Mouse (Mus musculus) thymus, adult 2 months (tissue): ENCODE results near the gene Sept9. TPM values are rescaled to one million over a fixed set of nuclear protein-coding genes. Genes with fewer than 3 reads are reported as not detected.

Experiments
- DNase-seq: peaks from one replicate; pipeline ENCODE4 v3.0.0; 2021
- H3K27ac ChIP-seq: fragments of 200-500 bp; 2 replicates; pipeline ENCODE4 v1.5.1; 2012; ENCODE audit warnings: low read length, control low read depth; ENCODE audit not compliant: control insufficient read depth, insufficient read depth
- H3K27me3 ChIP-seq: fragments of 200-500 bp; 2 replicates; pipeline ENCODE4 v1.6.1; 2012; ENCODE audit warnings: mild to moderate bottlenecking, low read length, moderate library complexity, mixed read lengths; ENCODE audit not compliant: control insufficient read depth, insufficient read depth
- H3K36me3 ChIP-seq: fragments of 200-500 bp; 2 replicates; pipeline ENCODE4 v1.6.1; 2012; ENCODE audit warnings: mild to moderate bottlenecking, low read length, moderate library complexity; ENCODE audit not compliant: control insufficient read depth, insufficient read depth
- H3K4me1 ChIP-seq: fragments of 200-500 bp; replicated peaks from 2 replicates; pipeline ENCODE4 v1.6.1; 2012; ENCODE audit warnings: low read length; ENCODE audit not compliant: control insufficient read depth, insufficient read depth
- H3K4me3 ChIP-seq: fragments of 200-500 bp; 2 replicates; pipeline ENCODE4 v1.5.1; 2012; ENCODE audit warnings: mild to moderate bottlenecking, low read length, control low read depth, moderate library complexity; ENCODE audit not compliant: control insufficient read depth, insufficient read depth
- CTCF ChIP-seq: fragments of 200-500 bp; IDR thresholded peaks from 2 replicates; pipeline ENCODE4 v1.5.1; 2012; ENCODE audit warnings: mild to moderate bottlenecking, control low read depth, low read length, moderate library complexity, borderline replicate concordance; ENCODE audit not compliant: control insufficient read depth, poor library complexity, insufficient read depth; ENCODE audit errors: extremely low read depth
- POLR2A ChIP-seq: fragments of 200-500 bp; IDR thresholded peaks from 2 replicates; pipeline ENCODE4 v1.6.1; 2012; ENCODE audit warnings: mild to moderate bottlenecking, low read length, control low read depth, moderate library complexity; ENCODE audit not compliant: control insufficient read depth, poor library complexity, insufficient read depth; ENCODE audit errors: extremely low read depth
- WGBS: fragments of 180-500 bp; shearing (Covaris S2); methylation state at CpG from one replicate; pipeline ENCODE4 v1.1.7; 2018; 5-methylcytosine and 5-hydroxymethylcytosine counted together
- polyA plus RNA-seq: library from polyadenylated mRNA; depleted of rRNA; stranded (reverse); fragments of >200 nt; gene quantifications from 2 replicates; pipeline ENCODE4 v1.2.3, GENCODE M21; 2012

Gene Sept9
- polyA plus RNA-seq, 1 experiment, result 113 TPM

GRCm38 (mm10) chr11:117174098-117174892, 25.2 kb upstream of the Sept9 start:
- TF ChIP-seq CTCF, result no peak
- no peak for TF ChIP-seq POLR2A
- WGBS, result 67% methylated on average over 18 of the region's 18 CpGs
- no peaks in the 10 kb centered on the region for H3K27me3 ChIP-seq
- H3K4me1 ChIP-seq, result peaks cover 4% of the 10 kb centered on the region; the same call in 1 of the 2 replicates
- no peak for DNase-seq
- H3K36me3 ChIP-seq, result no peaks in the 10 kb centered on the region
- H3K27ac ChIP-seq, result 0 out of 2 replicates have a peak overlapping the region, but pooled peaks have one; percentile 11
- peak overlapping the region; percentile 54 for H3K4me3 ChIP-seq

DNA sequence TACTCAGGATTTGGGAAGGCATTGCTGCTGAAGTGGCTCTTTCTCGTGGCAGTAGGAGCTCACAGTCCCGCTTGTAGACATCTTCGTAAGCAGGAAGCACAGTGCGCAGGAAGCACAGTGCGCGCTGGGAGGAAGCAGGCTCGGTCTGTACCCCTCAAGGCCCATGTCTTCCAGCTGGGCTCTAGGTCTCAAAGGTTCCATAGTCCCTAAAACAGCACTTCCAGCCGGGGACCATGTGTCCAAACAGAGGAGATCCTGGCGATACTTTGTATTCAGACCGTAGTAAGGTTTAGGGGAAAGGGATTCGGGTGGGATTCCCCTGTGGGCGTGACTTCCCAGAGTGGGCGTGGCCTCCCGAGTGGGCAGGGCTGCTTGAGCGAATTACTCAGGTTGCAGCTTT, 24.5 kb upstream of the Sept9 start:
- Histone ChIP-seq H3K27me3 (no peaks in the 10 kb centered on the region), H3K36me3 (no peaks in the 10 kb centered on the region), H3K4me3 (peak overlapping the region; percentile 54), H3K27ac (0 out of 2 replicates have a peak overlapping the region, but pooled peaks have one; percentile 11), H3K4me1 (peaks cover 4% of the 10 kb centered on the region; the same call in 1 of the 2 replicates)
- TF ChIP-seq POLR2A (peak; percentile 48; the same call in 1 of the 2 replicates), CTCF (no peak)
- DNase-seq, result peak; percentile 64
- WGBS, result 29% methylated on average over 15 of the region's 15 CpGs

DNA sequence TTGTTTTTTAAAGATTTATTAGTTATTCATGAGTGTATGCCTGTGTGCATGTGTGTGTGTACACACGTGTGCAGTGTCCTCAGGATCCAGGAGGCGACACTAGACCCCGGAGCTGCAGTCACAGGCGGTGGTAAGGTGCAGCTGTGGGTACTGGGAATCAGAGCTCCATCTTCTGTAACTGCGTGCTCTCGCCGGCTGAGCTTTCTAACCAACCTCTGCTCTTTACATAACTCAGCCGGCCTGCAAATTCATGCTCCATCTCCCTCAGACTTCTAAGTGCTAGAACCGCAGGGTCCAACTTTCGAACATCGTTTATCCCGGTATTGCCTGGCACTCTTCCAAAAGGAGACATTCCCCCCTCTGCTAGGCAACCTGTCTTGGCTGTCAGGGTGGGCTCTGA, 24.0 kb upstream of the Sept9 start:
- no peaks in the 10 kb centered on the region for H3K36me3 ChIP-seq
- H3K4me3 ChIP-seq, result no peak overlapping the region
- H3K4me1 ChIP-seq, result peaks cover 4% of the 10 kb centered on the region; the same call in 1 of the 2 replicates
- H3K27ac ChIP-seq, result no peak overlapping the region
- no peaks in the 10 kb centered on the region for H3K27me3 ChIP-seq
- WGBS, result 87% methylated on average over 12 of the region's 12 CpGs
- no peak for DNase-seq
- no peak for TF ChIP-seq POLR2A
- no peak for TF ChIP-seq CTCF

DNA sequence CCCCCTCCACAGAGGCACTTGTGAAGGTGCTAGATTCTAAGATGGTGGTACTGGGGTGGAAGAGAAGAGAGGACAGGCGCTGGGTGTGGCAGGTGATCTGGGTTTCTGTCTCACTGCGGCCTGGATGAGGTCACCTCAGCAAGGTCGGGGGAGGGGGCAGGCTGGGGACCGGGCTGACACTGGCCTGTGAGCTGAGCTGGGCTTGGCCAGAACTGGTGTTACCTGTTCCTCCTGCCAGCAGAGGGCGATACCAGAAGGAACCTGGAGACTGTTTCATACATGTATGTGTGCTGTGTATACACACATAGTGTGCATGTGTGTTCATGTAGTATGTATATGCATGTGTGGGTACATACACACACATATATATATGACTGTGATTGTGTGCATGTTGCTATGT, 23.2 kb upstream of the Sept9 start:
- Histone ChIP-seq H3K4me1 (peaks cover 4% of the 10 kb centered on the region; the same call in 1 of the 2 replicates), H3K36me3 (no peaks in the 10 kb centered on the region), H3K27me3 (no peaks in the 10 kb centered on the region), H3K27ac (no peak overlapping the region), H3K4me3 (no peak overlapping the region)
- DNase-seq, result peak; percentile 53
- no peak for TF ChIP-seq POLR2A
- TF ChIP-seq CTCF, result peak; percentile 29; the same call in 1 of the 2 replicates
- 59% methylated on average over 5 of the region's 5 CpGs for WGBS

DNA sequence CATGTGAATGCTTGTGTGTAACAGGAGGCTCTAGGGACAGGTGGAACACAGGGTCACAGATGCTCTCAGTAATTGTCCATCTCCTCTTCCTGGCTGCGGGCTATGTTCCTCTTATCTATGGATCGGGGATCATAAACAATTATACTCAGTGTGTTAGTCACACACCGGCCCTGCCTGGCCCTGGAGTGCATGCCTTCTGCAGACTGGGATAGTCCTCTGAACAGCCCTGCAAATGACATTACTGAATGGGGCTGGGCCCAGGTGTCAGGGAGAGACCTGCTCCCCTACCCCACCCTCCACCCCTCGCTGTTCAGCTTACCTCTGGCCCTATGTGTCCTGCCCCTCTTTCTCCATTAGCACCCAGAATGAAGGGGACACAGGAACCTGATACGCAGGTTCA, 22.6 kb upstream of the Sept9 start:
- no peak for TF ChIP-seq CTCF
- no peak for TF ChIP-seq POLR2A
- H3K4me1 ChIP-seq, result peaks cover 4% of the 10 kb centered on the region; the same call in 1 of the 2 replicates
- WGBS, result 90% methylated on average over 5 of the region's 5 CpGs
- H3K4me3 ChIP-seq, result no peak overlapping the region
- no peaks in the 10 kb centered on the region for H3K36me3 ChIP-seq
- no peaks in the 10 kb centered on the region for H3K27me3 ChIP-seq
- H3K27ac ChIP-seq, result no peak overlapping the region
- no peak for DNase-seq

GRCm38 (mm10) chr11:117177303-117177979, 22.0 kb upstream of the Sept9 start:
- Histone ChIP-seq H3K4me1 (peaks cover 4% of the 10 kb centered on the region; the same call in 1 of the 2 replicates), H3K36me3 (no peaks in the 10 kb centered on the region), H3K27me3 (no peaks in the 10 kb centered on the region), H3K4me3 (no peak overlapping the region), H3K27ac (no peak overlapping the region)
- TF ChIP-seq POLR2A, result no peak
- TF ChIP-seq CTCF, result peak; percentile 85
- 44% methylated on average over 11 of the region's 11 CpGs for WGBS
- DNase-seq, result peak; percentile 83
